Mouse (Mus musculus): ENCODE data around the gene Itln1.

- TF ChIP-seq CTCF (IDR thresholded peaks at IDR 0.05; ENCODE audit: low read depth, low read length) (no peak), POLR2A (IDR thresholded peaks at IDR 0.05; ENCODE audit: borderline replicate concordance, low read depth, low read length) (no peak)
These were observed 56.1 kb downstream of the Itln1 start for GRCm38 (mm10) chr1:171478968-171479367.

All from bone marrow macrophage, adult 2 months (primary cell).